Mouse (Mus musculus) cerebellum, adult 9-10 months (tissue): ENCODE measurements at regions not wholly inside any gene's neighbourhood (a gene's known extent, or its start where the extent isn't known, plus 50 kb on each side); places are given as distances from the start of the nearest gene placed in this dataset.
A peak's percentile ranks its signal among the peaks of the same experiment; 100 is the strongest.
"Not testable (repeated sequence)": the region's sequence is repeated elsewhere in the genome, so short reads cannot be mapped to it uniquely, and the experiment has no call there.

Experiments
- DNase-seq: peaks from one replicate; pipeline ENCODE4 v3.0.0; 2022

DNA sequence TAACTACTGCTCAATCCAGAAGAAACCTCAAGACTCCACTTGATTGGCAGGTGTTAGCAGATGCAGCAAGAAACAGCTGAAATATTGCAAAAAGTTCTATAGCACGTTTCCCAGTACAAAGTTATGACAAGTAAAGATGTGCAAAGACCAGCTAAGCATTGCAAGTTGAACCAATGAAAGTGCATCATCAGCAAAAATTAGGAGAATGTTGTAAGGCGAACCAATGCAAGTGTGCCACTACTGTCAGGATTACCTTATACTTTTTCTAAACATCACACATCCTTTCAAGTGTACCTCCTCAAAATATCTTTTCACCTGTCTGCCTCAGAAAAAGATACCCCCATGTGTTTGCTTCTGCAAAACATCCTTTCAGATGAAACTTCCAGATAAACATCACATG is 244.7 kb downstream of the Slco6d1 start:
- no peak for DNase-seq

DNA sequence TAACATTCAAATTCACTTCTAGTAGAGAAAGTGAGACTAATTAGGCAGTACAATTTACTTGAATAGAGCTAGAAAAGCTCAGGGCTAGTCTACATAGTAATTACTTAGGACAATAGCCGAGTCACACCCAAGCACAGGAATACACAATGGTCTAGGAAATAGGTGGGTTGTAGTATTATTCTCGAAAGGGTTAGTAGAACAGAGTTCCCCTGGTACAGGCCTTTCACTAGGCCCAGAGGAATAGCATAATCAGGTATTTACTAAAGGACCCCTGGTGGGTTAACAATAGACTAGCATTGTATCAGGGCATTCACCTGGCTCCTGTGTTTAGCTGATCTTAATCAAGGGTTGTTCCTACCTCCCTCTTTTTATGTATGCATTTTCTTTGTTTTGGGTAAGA is 246.5 kb downstream of the Slco6d1 start:
- DNase-seq: not testable (repeated sequence)

DNA sequence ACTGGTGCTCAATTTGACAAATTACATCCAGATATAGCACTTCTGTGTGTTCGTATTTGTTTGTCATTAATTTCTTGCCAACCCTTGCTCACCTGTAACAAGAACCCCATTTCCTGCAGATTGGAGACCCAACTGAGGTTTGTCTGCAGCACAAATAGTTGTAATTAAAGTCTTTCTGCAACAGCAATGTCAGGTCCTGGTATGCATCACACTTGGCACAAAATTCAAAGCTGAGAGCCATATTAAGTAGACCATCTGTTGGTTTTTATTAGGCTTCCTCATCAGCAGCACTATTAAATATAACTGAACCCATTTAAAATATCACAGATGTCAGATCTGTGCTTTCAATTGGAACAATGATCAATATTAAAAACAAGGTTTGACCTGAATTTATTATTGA is 247.0 kb downstream of the Slco6d1 start:
- DNase-seq: peak; percentile 17

DNA sequence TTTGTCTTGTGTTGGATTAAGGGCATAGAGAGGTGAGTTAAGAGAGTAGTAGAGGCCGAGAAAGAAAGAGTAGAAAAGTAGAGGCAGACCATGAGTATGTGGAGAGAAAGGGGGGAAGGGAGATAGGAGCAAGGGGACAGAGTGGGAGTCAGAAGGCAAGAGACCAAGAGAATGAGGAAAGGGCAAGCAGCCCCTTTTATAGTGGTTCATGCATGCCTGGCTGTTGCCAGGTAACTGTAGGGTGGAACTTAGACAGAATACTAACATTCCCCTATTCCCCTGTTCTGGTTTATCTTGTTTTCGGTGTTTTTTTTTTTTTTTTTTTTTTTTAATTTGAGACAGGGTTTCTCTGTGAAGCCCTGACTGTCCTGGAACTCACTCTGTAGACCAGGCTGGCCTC is 247.7 kb downstream of the Slco6d1 start:
- no peak for DNase-seq

DNA sequence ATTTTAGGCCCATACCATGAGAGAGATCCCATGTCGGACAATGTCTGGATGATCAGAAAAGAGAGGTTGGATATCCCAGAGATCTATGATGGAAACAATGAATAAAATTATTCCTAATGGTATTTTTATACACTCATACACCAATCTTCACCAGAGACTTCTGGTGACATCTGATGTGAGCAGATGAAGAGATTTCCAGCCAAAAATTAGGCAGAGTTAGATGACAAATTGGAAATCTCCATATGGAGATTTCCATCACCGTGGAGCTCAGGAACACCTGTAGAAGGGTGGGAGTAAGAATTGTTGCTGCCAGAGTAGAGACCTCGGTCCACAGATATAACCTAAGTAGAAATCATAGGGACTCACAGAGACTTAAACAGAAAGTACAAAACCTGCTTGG is 257.8 kb downstream of the Slco6d1 start:
- no peak for DNase-seq

DNA sequence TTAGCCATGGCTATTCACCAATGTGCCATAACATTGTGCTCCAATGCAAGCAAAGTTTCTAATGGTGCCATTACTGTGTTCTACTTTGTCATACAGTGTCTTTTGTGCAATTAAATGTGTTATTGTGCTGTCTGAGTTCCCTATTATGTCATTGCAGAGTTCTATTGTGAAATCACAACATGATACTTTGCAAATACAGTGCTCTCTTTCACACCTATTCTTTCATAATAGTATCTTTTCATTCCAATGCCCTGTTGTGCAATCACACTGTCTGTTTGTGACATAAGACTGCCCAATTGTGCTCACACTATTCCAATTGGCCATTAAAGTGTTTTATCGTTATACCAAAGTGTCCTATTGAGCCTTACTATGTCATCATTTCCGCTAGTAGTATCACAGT is 292.9 kb downstream of the Slco6d1 start:
- no peak for DNase-seq

DNA sequence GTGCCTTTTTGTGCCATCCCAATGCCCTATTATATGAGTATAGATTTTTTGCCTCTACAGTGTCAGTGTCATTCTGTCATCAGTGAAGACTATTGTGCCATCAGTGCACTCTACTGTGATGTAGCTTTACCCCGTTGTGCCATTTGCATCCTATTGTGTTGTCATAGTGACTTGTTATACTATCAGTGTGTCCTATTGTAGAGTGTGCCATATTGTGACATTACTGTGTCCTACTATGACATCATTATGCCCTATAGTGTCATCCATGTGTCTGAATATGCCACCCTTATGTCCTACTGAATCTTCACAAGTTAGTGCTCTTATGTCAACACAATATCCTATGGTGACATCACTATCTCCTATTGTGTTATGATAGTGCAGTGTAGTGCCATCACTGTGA is 293.4 kb downstream of the Slco6d1 start:
- DNase-seq: no peak

DNA sequence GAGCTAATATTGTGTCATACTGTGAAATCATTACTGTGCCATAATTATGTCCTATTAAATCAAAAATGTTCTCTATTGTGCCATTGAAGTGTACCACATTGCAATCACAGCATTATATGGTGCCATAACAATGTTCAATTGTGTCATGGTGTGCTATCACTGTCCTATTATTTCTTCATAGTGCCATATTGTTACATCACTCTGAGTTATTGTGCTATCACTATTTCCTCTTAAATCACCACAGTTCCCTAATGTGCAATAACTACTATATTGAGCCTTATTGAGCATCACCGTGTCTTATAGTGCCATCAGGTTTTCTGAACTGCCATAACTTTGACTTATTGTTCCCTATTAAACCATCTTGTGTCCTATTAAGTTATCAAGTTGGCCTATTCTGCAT is 299.7 kb downstream of the Slco6d1 start:
- no peak for DNase-seq

DNA sequence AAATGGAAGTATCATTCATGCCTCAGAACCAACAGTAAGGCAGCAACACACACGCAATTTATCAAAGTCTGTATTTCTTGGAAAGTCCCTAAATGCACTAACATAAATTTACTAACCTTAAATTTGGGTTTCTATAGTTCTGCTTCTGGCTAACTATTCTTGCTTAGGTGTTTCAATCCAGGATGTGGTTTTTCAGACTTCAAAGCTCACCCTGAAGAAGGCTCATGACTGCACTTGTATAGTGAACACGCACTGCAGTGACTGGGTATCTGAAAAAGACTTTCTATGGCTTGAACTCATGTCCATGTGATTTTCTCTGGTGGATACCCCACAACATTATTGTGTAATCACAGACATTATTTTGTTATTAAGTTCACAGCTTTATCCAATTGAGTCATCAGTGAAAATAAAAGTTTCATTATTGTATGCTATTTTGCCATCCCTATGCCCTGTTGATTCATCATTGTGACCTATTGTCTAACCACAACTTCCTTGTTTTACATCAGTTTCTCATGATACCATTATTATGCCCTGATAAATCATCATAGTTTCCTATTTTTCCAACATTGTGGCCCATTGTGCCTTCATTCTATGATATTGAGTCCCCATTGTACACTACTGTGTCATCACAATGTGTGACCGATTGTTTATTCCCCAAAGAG is 306.6 kb downstream of the Slco6d1 start:
- no peak for DNase-seq

DNA sequence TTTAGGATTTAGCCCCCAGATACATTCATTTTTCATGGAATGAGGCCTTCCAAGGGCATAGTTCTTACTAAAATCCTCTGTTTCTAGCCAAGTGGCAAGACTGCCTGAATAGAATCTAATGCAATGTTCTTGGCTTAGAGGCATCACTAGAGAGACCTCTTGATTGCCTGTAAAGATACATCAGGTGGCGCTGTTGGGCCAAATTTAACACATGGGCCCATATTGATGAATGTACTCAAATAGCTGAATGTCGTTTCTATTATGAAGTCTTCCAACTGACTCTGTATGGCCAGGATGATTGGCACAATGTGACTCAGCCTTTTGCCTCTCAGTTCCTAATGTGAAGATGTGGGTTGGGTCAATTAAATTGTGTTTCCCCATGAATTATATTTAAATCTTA is 328.0 kb downstream of the Slco6d1 start:
- no peak for DNase-seq

DNA sequence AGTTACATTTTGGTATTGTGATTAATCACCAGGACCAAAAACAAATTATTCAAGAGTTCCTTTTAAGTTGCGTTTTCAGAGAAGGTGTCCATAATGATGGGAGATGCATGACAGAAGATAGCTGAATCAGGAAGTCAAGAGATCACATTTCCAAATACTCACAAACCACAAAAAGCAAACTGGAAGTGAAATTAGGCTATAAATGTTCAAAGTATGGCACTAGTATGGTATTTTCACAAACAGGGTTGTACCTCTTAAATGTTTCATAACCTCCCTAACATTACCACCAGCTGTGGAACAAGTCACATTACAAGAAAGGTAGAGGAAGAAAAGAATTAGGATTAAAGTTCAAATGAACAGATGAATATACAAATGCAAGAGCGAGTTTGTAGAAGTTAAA is 367.6 kb downstream of the Slco6d1 start:
- no peak for DNase-seq

DNA sequence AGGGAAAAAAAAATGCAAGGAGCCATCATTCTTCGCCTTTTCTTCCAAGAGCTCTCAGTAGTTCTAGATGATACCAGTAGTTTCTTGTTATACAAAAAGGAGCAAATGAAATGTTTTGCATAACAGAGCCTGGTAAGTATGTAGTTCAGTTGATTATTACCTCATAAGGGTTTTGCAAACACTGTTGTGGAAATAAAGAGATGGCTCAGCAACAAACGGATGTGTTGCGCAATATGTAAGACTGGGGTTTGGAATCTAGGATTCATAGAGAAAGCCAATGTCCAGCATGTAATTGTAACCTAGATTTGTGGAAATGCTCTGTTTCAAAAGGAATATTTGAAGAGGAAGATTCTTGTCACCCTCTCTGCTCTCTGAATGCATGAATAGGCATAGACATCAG is 372.4 kb downstream of the Slco6d1 start:
- no peak for DNase-seq

DNA sequence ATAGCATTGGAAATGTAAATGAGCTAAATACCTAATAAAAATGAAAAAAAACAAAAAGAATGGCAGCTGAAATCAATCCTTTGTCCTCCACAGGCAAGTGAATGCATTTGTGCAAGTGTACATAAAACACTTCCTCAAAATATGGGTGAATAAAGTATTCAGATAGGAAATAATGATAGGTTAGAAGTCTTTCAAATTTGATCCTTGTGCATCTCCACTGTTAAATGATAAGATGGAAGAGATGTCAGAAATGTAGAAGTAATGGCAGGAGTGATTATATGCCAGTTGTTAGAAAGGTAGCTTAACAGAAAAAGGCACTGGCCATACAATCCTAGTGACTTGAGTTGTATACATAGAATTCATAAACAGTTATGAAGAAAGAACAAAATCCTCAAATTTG is 391.6 kb downstream of the Slco6d1 start:
- DNase-seq: no peak

DNA sequence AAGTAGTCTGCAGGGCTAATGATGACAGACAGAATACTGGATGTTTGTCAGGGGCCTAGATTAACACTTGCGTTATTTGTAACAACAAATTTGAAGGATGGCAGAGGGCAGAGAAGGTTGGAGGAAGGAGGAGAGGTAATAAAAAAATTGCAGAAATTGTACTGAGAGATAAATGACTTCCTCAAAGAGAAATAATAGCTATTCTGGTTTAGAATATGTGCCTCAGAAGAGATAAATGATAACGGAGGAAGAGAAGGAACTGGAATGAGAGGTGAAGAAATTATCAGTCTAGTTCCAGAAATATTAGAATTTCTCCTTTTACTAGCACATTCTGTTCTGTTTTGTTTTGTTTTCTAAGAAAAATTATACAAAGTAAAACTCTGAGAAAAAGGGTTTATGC is 393.1 kb downstream of the Slco6d1 start:
- DNase-seq: no peak

DNA sequence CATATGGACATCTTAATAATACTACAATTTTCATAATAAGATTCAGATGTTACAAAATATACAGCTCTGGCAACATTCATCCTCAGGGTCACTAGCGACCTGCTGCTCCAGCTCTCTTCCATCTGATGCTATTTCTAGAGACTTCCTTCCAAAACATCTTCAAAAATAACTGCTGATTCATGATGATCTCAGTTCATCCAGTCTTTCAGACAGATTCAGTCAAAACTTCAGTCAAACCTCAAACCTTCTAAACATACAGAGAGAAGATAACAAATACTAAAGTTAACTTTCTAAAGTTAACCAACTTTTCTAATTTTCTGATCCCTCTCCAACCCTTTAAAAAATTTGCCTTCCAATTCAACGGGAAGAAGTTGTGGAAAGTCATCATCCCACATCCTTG is 397.2 kb downstream of the Slco6d1 start:
- no peak for DNase-seq

DNA sequence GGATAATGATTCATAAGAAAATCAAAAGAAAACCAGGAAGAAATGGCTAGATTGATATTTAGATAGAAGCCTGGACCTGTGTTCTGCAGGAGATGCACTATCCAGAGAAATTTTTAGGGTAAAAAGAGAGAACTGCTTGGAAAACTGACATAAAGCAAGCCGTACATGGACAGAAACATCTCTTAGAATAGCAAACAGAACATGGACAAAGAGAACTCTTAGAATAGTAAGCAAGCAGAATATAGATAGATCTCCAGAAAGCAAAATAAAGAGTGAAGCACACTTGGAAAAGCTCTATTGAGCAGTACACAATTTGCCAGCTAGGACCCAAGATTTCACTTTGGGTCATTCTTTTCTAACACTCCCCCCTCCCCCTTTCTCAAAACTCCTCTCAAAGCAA is 439.3 kb downstream of the Slco6d1 start:
- DNase-seq: no peak

DNA sequence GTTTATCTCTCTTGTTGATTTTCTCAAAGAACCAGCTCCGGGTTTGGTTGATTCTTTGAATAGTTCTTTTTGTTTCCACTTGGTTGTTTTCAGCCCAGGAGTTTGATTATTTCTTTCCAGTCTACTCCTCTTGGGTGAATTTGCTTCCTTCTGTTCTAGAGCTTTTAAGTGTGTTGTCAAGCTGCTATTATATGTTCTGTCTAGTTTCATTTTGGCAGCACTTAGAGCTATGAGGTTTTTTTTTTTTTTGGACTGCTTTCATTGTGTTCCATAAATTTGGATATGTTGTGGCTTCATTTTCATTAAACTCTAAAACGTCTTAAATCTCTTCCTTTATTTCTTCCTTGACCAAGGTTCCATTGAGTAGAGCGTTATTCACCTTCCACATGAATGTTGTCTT is 485.3 kb downstream of the Slco6d1 start:
- DNase-seq: no peak

DNA sequence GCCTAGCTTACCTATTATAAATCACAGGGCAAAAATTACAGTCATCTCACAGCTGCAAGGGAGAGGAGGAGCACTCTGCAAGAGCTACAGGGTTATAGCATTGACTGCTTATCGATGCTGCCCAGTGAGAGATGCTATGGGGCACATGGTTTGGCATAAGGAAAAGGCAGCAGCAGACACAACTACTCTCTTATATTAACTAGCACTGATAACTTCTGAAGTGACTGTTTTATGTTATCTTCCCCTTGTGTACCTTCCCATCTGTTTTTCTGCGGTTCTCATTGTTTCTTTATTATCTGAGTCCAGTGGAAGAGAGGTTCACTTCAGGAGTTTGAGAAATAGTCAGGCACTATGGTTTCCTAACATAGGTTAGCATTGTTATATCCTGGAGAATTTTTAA is 502.1 kb downstream of the Slco6d1 start:
- DNase-seq: no peak

DNA sequence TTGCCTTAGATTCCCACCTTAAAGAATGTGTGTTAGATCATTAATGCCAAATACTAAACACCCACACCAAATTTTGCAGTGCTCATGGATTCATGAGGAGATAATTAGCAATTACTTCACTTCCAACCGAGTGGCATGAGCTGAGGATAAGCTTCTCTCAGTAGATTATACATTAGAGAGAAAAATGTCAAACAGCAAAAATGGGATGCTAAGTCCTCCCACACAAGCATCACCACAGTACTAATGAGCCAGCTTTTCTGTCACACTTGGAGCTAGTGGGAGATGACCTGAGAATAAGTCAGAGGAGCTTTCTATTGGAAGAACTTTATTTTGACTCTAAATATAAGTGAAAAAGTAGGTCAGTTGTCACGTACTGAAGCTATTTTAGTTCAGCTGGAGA is 504.0 kb downstream of the Slco6d1 start:
- DNase-seq: peak; percentile 1

DNA sequence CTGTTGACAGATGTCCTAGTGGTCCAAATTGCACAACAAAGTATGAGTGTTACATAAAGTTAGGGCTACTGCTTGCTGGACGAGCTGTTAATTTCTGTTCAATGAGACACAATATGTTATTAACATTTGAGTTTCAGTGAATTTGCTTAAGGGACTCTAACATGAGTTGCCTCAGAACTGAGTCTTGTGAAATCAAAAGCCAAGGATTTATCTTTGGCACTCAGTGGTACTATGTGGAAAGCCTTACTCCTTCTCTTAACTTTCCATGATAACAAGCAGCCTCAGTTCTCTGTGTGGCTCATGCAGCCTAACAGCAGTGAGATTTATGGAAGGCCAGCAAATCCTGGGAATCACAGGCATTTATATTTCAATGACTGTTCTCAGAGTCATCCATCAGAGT is 510.0 kb downstream of the Slco6d1 start:
- no peak for DNase-seq

DNA sequence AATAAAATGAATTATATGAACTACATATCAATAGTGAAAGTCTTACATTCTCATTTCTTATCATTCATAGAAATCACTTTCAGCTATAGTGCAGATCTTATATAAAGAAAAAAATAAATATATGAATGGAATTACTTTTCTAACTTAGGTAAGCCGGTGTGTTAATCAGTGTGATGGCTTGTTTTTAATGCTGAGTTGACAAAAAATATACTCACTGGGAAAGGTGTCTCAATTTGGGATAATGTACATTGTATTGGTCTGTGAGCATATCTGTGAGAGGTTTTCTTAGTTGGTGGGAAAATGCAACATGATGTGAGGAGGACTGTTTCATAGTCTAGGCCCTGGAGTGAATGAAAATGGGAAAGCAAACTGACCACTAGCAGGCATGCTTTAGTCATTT is 511.3 kb downstream of the Slco6d1 start:
- DNase-seq: no peak

DNA sequence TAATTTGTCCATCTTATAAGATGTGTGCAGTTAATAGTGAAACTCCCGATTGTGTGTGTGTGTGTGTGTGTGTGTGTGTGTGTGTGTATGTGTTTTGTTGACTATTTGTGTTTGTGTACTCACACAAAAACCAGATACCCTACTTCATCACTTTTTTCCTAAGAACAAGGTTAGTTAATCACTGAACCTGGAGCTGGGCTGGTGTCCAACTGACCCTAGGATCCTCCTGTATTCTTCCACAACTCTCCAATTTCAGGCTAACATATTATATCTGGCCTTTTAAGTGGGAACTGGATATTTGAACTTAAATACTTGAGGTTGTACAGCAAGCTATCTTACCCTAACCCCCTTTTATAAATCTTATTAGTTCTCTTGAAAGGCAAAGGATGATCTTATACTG is 556.8 kb downstream of the Slco6d1 start:
- DNase-seq: no peak
